26 mouse cellular contexts compared by ENCODE assay signal in genomic region chr10:77728280-77728679, GRCm38 (mm10). TPM values are rescaled to one million over a fixed set of nuclear protein-coding genes. Genes with fewer than 3 reads are reported as not detected.
DNase-seq lines count a peak whose midpoint lies in the region; ATAC-seq and TF ChIP-seq lines count a peak whose summit lies in the region.
"Had no signal": no experiment of that assay in that cellular context is flagged by ENCODE, and none has a peak within 500 bp of the region (broad histone marks: within the 10 kb centered on the region; RNA-seq: fewer than 3 reads in every experiment).

No protein-coding gene starts in this region.

- no peaks in the 10 kb centered on the region for H3K27me3 ChIP-seq in heart, adult 2 months (ENCODE audit: control insufficient read depth, insufficient read depth, low read length)
- H3K27me3 ChIP-seq in liver, postnatal 0 days (ENCODE audit: insufficient read depth, low read length) = no peaks in the 10 kb centered on the region
- H3K27me3 ChIP-seq: heart, embryonic 13.5 days had no signal

- DNase-seq in heart, adult 2 months = no peak
- no peak for DNase-seq in heart, adult 9 months (ENCODE audit: low spot score in 2 of 2)
- no peak for DNase-seq in liver, postnatal 0 days
- no peak for DNase-seq in liver
- DNase-seq in A20 (ENCODE audit: low read depth, low spot score) = peak; percentile 49
- peak; percentile 14 for DNase-seq in adipocyte (ENCODE audit: low spot score)
- DNase-seq in cerebellum, adult 11-12 months = no peak
- no peak for DNase-seq in adrenal gland, postnatal 25 days
- DNase-seq: gastrocnemius, postnatal 25 days; heart, postnatal 4 days; kidney, postnatal 10 days; layer of hippocampus, postnatal 36 days; lung, adult 2 months; right cerebral cortex, adult 18-20 months; spleen, adult 18-20 months; thymus, postnatal 25 days had no signal

- H3K9me3 ChIP-seq in liver, postnatal 0 days (ENCODE audit: low read length) = no peaks in the 10 kb centered on the region
- H3K9me3 ChIP-seq: heart, embryonic 13.5 days had no signal

- no peak for ATAC-seq in liver, postnatal 0 days

- no peak overlapping the region for H3K27ac ChIP-seq in heart, adult 2 months
- no peak overlapping the region for H3K27ac ChIP-seq in liver, postnatal 0 days (ENCODE audit: low read depth)
- H3K27ac ChIP-seq: heart, embryonic 13.5 days had no signal

- H3K79me2 ChIP-seq in heart, adult 2 months (replicated peaks; ENCODE audit: control insufficient read depth, insufficient read depth, low read length) = no peaks in the 10 kb centered on the region

- H3K4me2 ChIP-seq in liver, postnatal 0 days (ENCODE audit: low read depth, low read length) = no peak overlapping the region
- H3K4me2 ChIP-seq: heart, embryonic 13.5 days had no signal

- H3K36me3 ChIP-seq in heart, adult 2 months (ENCODE audit: control insufficient read depth, insufficient read depth, low read length) = no peaks in the 10 kb centered on the region
- H3K36me3 ChIP-seq in liver, postnatal 0 days (replicated peaks; ENCODE audit: insufficient read depth, low read length) = no peaks in the 10 kb centered on the region
- H3K36me3 ChIP-seq: heart, embryonic 13.5 days had no signal

- peak; percentile 56 for TF ChIP-seq CTCF in heart, adult 2 months (IDR thresholded peaks at IDR 0.05)
- TF ChIP-seq CTCF in liver, postnatal 0 days (IDR thresholded peaks at IDR 0.05; ENCODE audit: low read depth) = peak; percentile 30

- TF ChIP-seq EP300 in heart, adult 2 months (IDR thresholded peaks at IDR 0.05; ENCODE audit: insufficient read depth, low read depth, low read length) = no peak
- no peak for TF ChIP-seq EP300 in liver, postnatal 0 days (IDR thresholded peaks at IDR 0.05; ENCODE audit: low read depth)

- intact Hi-C loops in heart, adult 2 months (cut with DNase I) = no loop called here

- no peak overlapping the region for H3K4me3 ChIP-seq in heart, adult 2 months
- no peak overlapping the region for H3K4me3 ChIP-seq in liver, postnatal 0 days (ENCODE audit: low read depth, low read length)
- H3K4me3 ChIP-seq: heart, embryonic 13.5 days had no signal

- no peaks in the 10 kb centered on the region for H3K4me1 ChIP-seq in heart, adult 2 months (ENCODE audit: control insufficient read depth, insufficient read depth, low read length)
- no peaks in the 10 kb centered on the region for H3K4me1 ChIP-seq in liver, postnatal 0 days (ENCODE audit: insufficient read depth)
- H3K4me1 ChIP-seq: heart, embryonic 13.5 days had no signal

- no peak overlapping the region for H3K9ac ChIP-seq in heart, adult 2 months (ENCODE audit: low read depth, low read length)
- no peak overlapping the region for H3K9ac ChIP-seq in liver, postnatal 0 days (replicated peaks)
- H3K9ac ChIP-seq: heart, embryonic 13.5 days had no signal

- TF ChIP-seq POLR2A in heart, adult 2 months (IDR thresholded peaks at IDR 0.05; ENCODE audit: insufficient read depth, low read depth, low read length) = no peak

- WGBS in heart, adult 2 months = 61% methylated on average over 4 of the region's 4 CpGs
- WGBS in liver, postnatal 0 days (ENCODE audit: insufficient replicate concordance) = 54% methylated on average over 4 of the region's 4 CpGs

RNA-seq across cellular contexts. Expression of gene Gm10100, which starts 2.0 kb away (rescaled TPM):
- not detected for total RNA-seq in heart, adult 2 months (2021)
- polyA plus RNA-seq in heart, adult 2 months (2012; rRNA removed) = not detected in 2 replicates
- not detected in 2 replicates for polyA plus RNA-seq in liver, postnatal 0 days (2015; fragmentation: Nextera tagmentation; extraction: Ambion mirVana)
- not detected in 2 replicates for total RNA-seq in adrenal gland, postnatal 25 days (2021)
- total RNA-seq: common myeloid progenitor, adult 5-6 weeks; gastrocnemius, postnatal 25 days; heart, postnatal 4 days; layer of hippocampus, postnatal 36 days; megakaryocyte-erythroid progenitor cell, adult 5-6 weeks; neutrophil, adult 5-6 weeks had no signal
- polyA plus RNA-seq: C2C12; embryonic facial prominence, embryonic 14.5 days; forebrain, embryonic 11.5 days; frontal cortex, adult 2 months; heart, embryonic 13.5 days; limb, embryonic 14.5 days; lung, adult 2 months; stomach, embryonic 16.5 days had no signal

RNA-seq across cellular contexts. Expression of gene Krtap12-1, which starts 7.9 kb away (rescaled TPM):
- total RNA-seq in heart, adult 2 months (2021) = not detected
- polyA plus RNA-seq in heart, adult 2 months (2012; rRNA removed) = not detected in 2 replicates
- not detected in 2 replicates for polyA plus RNA-seq in liver, postnatal 0 days (2015; fragmentation: Nextera tagmentation; extraction: Ambion mirVana)
- total RNA-seq in adrenal gland, postnatal 25 days (2021) = not detected in 2 replicates
- total RNA-seq: common myeloid progenitor, adult 5-6 weeks; gastrocnemius, postnatal 25 days; heart, postnatal 4 days; layer of hippocampus, postnatal 36 days; megakaryocyte-erythroid progenitor cell, adult 5-6 weeks; neutrophil, adult 5-6 weeks had no signal
- polyA plus RNA-seq: C2C12; embryonic facial prominence, embryonic 14.5 days; forebrain, embryonic 11.5 days; frontal cortex, adult 2 months; heart, embryonic 13.5 days; stomach, embryonic 16.5 days had no signal

RNA-seq across cellular contexts. Expression of gene Gm10142, which starts 12.7 kb away (rescaled TPM):
- not detected for total RNA-seq in heart, adult 2 months (2021)
- polyA plus RNA-seq in heart, adult 2 months (2012; rRNA removed) = not detected in 2 replicates
- not detected in 2 replicates for polyA plus RNA-seq in liver, postnatal 0 days (2015; fragmentation: Nextera tagmentation; extraction: Ambion mirVana)
- total RNA-seq in adrenal gland, postnatal 25 days (2021) = not detected in 2 replicates
- total RNA-seq: common myeloid progenitor, adult 5-6 weeks; gastrocnemius, postnatal 25 days; heart, postnatal 4 days; layer of hippocampus, postnatal 36 days; megakaryocyte-erythroid progenitor cell, adult 5-6 weeks; neutrophil, adult 5-6 weeks had no signal
- polyA plus RNA-seq: C2C12; embryonic facial prominence, embryonic 14.5 days; forebrain, embryonic 11.5 days; frontal cortex, adult 2 months; heart, embryonic 13.5 days; limb, embryonic 14.5 days; stomach, embryonic 16.5 days had no signal

RNA-seq across cellular contexts. Expression of gene Gm18596, which starts 14.2 kb away (rescaled TPM):
- not detected for total RNA-seq in heart, adult 2 months (2021)
- polyA plus RNA-seq in heart, adult 2 months (2012; rRNA removed) = not detected in 2 replicates
- polyA plus RNA-seq in liver, postnatal 0 days (2015; fragmentation: Nextera tagmentation; extraction: Ambion mirVana) = not detected in 2 replicates
- total RNA-seq in adrenal gland, postnatal 25 days (2021) = not detected in 2 replicates
- total RNA-seq: common myeloid progenitor, adult 5-6 weeks; gastrocnemius, postnatal 25 days; heart, postnatal 4 days; layer of hippocampus, postnatal 36 days; megakaryocyte-erythroid progenitor cell, adult 5-6 weeks; neutrophil, adult 5-6 weeks had no signal
- polyA plus RNA-seq: C2C12; embryonic facial prominence, embryonic 14.5 days; forebrain, embryonic 11.5 days; frontal cortex, adult 2 months; heart, embryonic 13.5 days; limb, embryonic 14.5 days; lung, adult 2 months; stomach, embryonic 16.5 days had no signal

RNA-seq across cellular contexts. Expression of gene Gm10024, which starts 17.0 kb away (rescaled TPM):
- not detected for total RNA-seq in heart, adult 2 months (2021)
- polyA plus RNA-seq in heart, adult 2 months (2012; rRNA removed) = not detected in 2 replicates
- polyA plus RNA-seq in liver, postnatal 0 days (2015; fragmentation: Nextera tagmentation; extraction: Ambion mirVana) = not detected in 2 replicates
- total RNA-seq in adrenal gland, postnatal 25 days (2021) = not detected in 2 replicates
- total RNA-seq: common myeloid progenitor, adult 5-6 weeks; gastrocnemius, postnatal 25 days; heart, postnatal 4 days; layer of hippocampus, postnatal 36 days; megakaryocyte-erythroid progenitor cell, adult 5-6 weeks; neutrophil, adult 5-6 weeks had no signal
- polyA plus RNA-seq: C2C12; forebrain, embryonic 11.5 days; frontal cortex, adult 2 months; heart, embryonic 13.5 days; limb, embryonic 14.5 days; lung, adult 2 months had no signal

Comparison
In these comparisons a context has a peak if more than half of its experiments do, and no peak if none do; other contexts are left out.
1. DNase-seq: peak in A20 (single experiment) and adipocyte (single experiment); none in heart, adult 2 months (0 of 2), heart, adult 9 months (0 of 2), liver, postnatal 0 days (single experiment), liver (single experiment), cerebellum, adult 11-12 months (single experiment) and adrenal gland, postnatal 25 days (single experiment).